Mouse (Mus musculus): ENCODE data around the gene Fbxw4. TPM values are rescaled to one million over a fixed set of nuclear protein-coding genes. Genes with fewer than 3 reads are reported as not detected.

Gene Fbxw4
- polyA plus RNA-seq, 1 experiment: 43.0 TPM

DNA sequence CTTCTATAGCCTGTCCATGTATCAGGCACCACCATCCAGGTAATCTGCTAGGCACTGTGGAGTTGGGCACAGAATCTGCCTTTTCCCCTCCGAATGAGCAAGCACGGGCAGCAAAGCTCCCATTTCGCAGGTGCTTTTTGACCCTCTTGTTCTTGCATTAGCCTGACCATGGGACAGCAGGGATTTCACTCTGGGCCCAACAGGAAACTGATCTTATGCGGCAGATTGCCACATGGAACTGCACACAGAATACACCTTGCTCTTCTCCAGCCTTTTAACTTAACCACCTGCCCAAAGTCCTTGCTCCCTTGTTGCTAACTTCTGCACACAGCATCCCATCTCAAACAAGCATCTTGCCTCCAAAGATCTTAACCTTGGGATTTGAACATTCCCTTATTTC is 26.9 kb upstream of the Fbxw4 start:
- Histone ChIP-seq H3K27me3 (replicated peaks; ENCODE audit: control insufficient read depth, insufficient read depth, low read length) (no peaks in the 10 kb centered on the region), H3K27ac (ENCODE audit: insufficient read depth, low read depth, low read length) (no peak overlapping the region), H3K4me1 (ENCODE audit: control insufficient read depth, insufficient read depth, low read length) (no peaks in the 10 kb centered on the region), H3K36me3 (ENCODE audit: control insufficient read depth, insufficient read depth, low read length) (no peaks in the 10 kb centered on the region), H3K4me3 (ENCODE audit: insufficient read depth, low read depth, low read length) (no peak overlapping the region)
- TF ChIP-seq POLR2A (IDR thresholded peaks at IDR 0.05; ENCODE audit: low read depth, low read length) (no peak), CTCF (conservative IDR thresholded peaks at IDR 0.05; ENCODE audit: insufficient read depth, insufficient read length, low read depth, low read length) (no peak)
- DNase-seq: no peak
- WGBS: 77% methylated on average over 4 of the region's 4 CpGs

DNA sequence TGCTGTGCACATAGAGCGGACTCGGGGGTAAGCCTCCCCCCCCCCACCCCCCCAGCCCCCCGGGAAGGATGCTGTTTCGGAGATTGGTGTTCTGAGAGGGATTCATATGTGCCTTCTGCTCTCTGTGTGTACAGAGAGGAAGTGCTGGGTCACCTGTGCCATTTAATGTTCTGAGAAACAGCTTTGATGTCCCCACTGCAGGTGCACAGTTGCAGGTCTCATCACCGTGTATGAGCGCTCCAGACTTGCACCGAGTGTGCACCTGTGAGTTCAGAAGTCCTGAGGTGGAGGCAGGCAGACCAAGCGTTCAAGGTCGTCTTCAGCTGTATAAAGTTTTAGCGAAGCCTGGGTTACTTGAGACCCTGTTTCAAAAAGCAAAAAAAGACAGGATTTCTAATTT is 23.6 kb upstream of the Fbxw4 start:
- Histone ChIP-seq H3K27ac (ENCODE audit: insufficient read depth, low read depth, low read length) (no peak overlapping the region), H3K4me1 (ENCODE audit: control insufficient read depth, insufficient read depth, low read length) (no peaks in the 10 kb centered on the region)
- 65% methylated on average over 10 of the region's 10 CpGs for WGBS

DNA sequence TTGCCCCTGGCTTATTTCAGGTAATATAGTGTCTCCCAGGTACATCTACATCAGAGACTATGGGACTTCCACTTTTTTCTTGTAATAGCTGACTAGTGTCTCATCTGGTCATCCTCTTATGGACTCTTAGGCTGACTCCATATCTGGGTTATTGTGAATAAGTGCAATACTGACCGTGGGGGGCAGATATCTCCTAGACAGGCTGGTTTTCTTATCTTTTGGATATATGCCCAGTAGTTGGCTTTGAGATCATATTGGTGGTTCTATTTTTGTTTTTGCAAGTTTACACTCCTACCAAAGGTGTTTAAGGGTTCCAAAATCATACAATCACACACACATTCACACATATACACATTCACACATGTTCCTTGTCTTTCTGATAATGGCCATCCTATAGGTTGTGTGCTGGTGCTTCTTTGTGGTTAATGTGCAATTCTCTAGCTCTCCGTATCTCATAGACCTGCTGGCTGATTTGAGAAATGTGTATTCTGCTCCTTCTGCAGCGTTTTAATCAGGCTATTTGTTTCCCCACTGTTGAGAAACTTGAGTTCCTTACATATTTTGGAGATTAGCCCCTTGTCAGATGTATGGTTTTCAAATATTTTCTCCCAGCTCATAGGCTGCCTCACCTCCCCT is 20.5 kb upstream of the Fbxw4 start:
- Histone ChIP-seq H3K36me3 (ENCODE audit: control insufficient read depth, insufficient read depth, low read length) (no peaks in the 10 kb centered on the region), H3K27ac (ENCODE audit: insufficient read depth, low read depth, low read length) (no peak overlapping the region), H3K4me3 (ENCODE audit: insufficient read depth, low read depth, low read length) (no peak overlapping the region), H3K4me1 (ENCODE audit: control insufficient read depth, insufficient read depth, low read length) (peaks cover 3% of the 10 kb centered on the region; the same call in 1 of the 2 replicates), H3K27me3 (replicated peaks; ENCODE audit: control insufficient read depth, insufficient read depth, low read length) (peaks cover 7% of the 10 kb centered on the region)
- TF ChIP-seq CTCF (conservative IDR thresholded peaks at IDR 0.05; ENCODE audit: insufficient read depth, insufficient read length, low read depth, low read length) (no peak), POLR2A (IDR thresholded peaks at IDR 0.05; ENCODE audit: low read depth, low read length) (no peak)
- no peak for DNase-seq
- WGBS: 67% methylated on average over 3 of the region's 3 CpGs

More for the DNA sequence above, 23.6 kb upstream of the Fbxw4 start:
- Histone ChIP-seq H3K27me3 (replicated peaks; ENCODE audit: control insufficient read depth, insufficient read depth, low read length) (no peaks in the 10 kb centered on the region), H3K36me3 (ENCODE audit: control insufficient read depth, insufficient read depth, low read length) (no peaks in the 10 kb centered on the region), H3K4me3 (ENCODE audit: insufficient read depth, low read depth, low read length) (no peak overlapping the region)
- no peak for TF ChIP-seq CTCF (conservative IDR thresholded peaks at IDR 0.05; ENCODE audit: insufficient read depth, insufficient read length, low read depth, low read length)
- no peak for TF ChIP-seq POLR2A (IDR thresholded peaks at IDR 0.05; ENCODE audit: low read depth, low read length)
- DNase-seq: no peak

DNA sequence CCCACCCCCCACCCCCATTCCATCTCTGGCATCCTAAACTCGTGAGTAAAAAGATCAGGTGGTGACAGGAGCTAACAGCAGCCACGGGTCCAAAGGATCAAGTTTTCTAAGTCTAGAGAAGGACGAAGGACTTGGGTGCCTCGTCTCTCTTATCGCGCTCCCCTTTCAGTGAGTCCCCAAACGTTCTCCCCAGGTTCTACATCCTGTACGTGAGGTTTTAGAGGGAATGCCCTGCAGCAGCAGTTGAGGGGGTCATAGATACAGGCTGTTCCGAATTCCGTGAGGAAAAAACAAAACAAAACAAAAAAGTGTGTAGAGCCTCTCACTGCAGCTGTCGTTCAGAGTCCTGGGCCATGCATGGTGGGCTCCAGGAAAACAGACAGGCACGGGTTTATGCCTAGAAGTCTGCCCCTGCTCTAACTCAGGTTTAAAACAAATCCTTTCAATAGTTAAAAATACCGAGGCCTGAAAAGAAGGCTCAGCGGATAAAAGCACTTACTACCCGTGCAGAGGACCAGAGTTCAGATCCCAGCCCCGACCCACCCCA is 16.7 kb upstream of the Fbxw4 start:
- WGBS: 21% methylated on average over 16 of the region's 16 CpGs
- no peak overlapping the region for H3K4me3 ChIP-seq (ENCODE audit: insufficient read depth, low read depth, low read length)

DNA sequence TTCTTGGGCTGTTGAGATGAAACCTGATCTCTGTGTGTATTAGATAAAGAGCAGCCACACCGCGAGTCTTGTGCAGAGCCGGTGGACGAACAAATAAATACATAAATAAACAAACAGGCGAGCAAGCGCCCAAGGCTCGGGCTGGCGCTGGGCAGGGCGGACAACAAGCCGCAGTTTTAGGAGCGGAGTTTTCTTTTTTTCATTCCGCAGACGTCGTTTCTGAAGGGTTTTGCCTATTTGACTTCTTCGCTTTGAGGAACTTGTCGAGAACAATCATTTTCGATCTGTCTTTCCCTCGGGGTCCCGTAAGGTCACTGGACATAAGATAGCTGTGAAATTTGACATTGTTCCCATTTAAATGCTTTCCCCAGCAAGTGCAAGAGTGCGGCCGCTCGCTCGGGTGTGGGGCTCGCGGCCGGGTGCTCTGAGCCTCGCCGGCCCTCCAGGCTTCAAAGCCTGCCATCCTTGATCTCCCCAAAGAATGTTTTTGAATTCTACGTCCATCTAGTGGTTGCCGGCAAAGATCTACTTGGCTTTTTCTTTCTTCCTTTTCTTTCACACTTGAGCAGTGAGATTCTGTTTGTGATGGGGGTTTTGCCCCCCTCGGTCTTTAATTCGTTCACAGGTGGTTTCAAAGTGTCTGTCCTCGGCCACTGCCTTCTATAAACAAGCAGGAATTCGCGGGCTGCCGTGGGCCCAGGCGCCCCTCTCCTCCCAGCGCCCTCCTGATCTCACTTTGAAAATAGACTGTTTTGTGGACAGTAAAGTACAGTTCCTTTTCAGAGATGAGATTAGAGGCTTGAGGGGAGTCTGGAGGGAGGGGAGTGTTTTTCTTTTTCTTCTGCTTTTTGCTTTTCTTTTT is 15.8 kb upstream of the Fbxw4 start:
- no peak overlapping the region for H3K27ac ChIP-seq (ENCODE audit: insufficient read depth, low read depth, low read length)
- DNase-seq: no peak
- no peak for TF ChIP-seq CTCF (conservative IDR thresholded peaks at IDR 0.05; ENCODE audit: insufficient read depth, insufficient read length, low read depth, low read length)
- no peak for TF ChIP-seq POLR2A (IDR thresholded peaks at IDR 0.05; ENCODE audit: low read depth, low read length)
- H3K27me3 ChIP-seq (replicated peaks; ENCODE audit: control insufficient read depth, insufficient read depth, low read length): peaks cover 8% of the 10 kb centered on the region
- peaks cover 3% of the 10 kb centered on the region; the same call in 1 of the 2 replicates for H3K4me1 ChIP-seq (ENCODE audit: control insufficient read depth, insufficient read depth, low read length)
- 7% methylated on average over 38 of the region's 38 CpGs for WGBS
- H3K4me3 ChIP-seq (ENCODE audit: insufficient read depth, low read depth, low read length): peak overlapping the region; percentile 27; the same call in 1 of the 2 replicates
- H3K36me3 ChIP-seq (ENCODE audit: control insufficient read depth, insufficient read depth, low read length): no peaks in the 10 kb centered on the region

More for the DNA sequence above, 16.7 kb upstream of the Fbxw4 start:
- peaks cover 3% of the 10 kb centered on the region; the same call in 1 of the 2 replicates for H3K4me1 ChIP-seq (ENCODE audit: control insufficient read depth, insufficient read depth, low read length)
- TF ChIP-seq POLR2A (IDR thresholded peaks at IDR 0.05; ENCODE audit: low read depth, low read length) (no peak), CTCF (conservative IDR thresholded peaks at IDR 0.05; ENCODE audit: insufficient read depth, insufficient read length, low read depth, low read length) (no peak)
- H3K27ac ChIP-seq (ENCODE audit: insufficient read depth, low read depth, low read length): no peak overlapping the region
- H3K36me3 ChIP-seq (ENCODE audit: control insufficient read depth, insufficient read depth, low read length): no peaks in the 10 kb centered on the region
- peaks cover 8% of the 10 kb centered on the region for H3K27me3 ChIP-seq (replicated peaks; ENCODE audit: control insufficient read depth, insufficient read depth, low read length)
- DNase-seq: no peak

DNA sequence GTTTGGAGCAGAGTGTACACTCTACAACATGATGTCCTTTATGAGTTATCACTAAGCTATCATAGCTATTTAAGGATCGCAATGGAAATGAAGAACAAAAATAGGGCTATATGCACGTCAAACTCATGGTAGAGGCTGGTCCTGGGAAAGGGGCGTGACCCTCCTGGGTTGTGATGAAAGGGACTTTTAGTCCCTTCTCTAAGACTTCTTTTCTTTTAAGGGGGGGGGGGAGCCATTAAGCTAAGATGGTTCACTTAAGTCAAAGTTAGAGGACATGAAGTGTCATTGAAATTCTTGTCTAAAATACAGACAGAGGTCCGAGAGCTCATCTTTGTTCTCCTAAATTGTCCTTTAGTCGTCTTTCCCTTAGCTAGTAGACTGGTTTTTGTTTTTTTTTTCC is 15.1 kb upstream of the Fbxw4 start:
- no peak overlapping the region for H3K27ac ChIP-seq (ENCODE audit: insufficient read depth, low read depth, low read length)
- TF ChIP-seq CTCF (conservative IDR thresholded peaks at IDR 0.05; ENCODE audit: insufficient read depth, insufficient read length, low read depth, low read length) (no peak), POLR2A (IDR thresholded peaks at IDR 0.05; ENCODE audit: low read depth, low read length) (no peak)
- WGBS: 71% methylated on average over 5 of the region's 5 CpGs
- peaks cover 3% of the 10 kb centered on the region; the same call in 1 of the 2 replicates for H3K4me1 ChIP-seq (ENCODE audit: control insufficient read depth, insufficient read depth, low read length)
- DNase-seq: no peak
- H3K36me3 ChIP-seq (ENCODE audit: control insufficient read depth, insufficient read depth, low read length): no peaks in the 10 kb centered on the region
- peaks cover 8% of the 10 kb centered on the region for H3K27me3 ChIP-seq (replicated peaks; ENCODE audit: control insufficient read depth, insufficient read depth, low read length)
- no peak overlapping the region for H3K4me3 ChIP-seq (ENCODE audit: insufficient read depth, low read depth, low read length)

DNA sequence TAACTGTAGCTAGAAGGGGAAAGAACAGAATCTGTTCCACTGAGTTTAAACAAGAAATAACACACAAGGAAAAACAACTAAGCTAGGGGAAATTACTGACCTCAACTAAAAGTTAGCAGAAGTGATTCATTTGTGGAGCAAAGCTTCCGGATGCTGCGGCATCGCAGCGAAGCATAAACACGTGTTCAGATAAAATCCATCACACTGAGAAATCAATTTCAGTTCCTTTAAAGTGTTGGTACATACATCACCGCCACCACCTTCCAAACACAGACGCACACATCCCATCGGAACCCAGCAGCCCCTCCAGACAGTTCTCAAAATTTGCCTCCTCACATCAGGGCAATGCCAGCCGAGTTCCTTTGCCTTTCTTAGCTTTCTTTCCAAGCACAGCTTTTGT is 12.9 kb upstream of the Fbxw4 start:
- peaks cover 8% of the 10 kb centered on the region for H3K27me3 ChIP-seq (replicated peaks; ENCODE audit: control insufficient read depth, insufficient read depth, low read length)
- peaks cover 3% of the 10 kb centered on the region; the same call in 1 of the 2 replicates for H3K4me1 ChIP-seq (ENCODE audit: control insufficient read depth, insufficient read depth, low read length)
- no peaks in the 10 kb centered on the region for H3K36me3 ChIP-seq (ENCODE audit: control insufficient read depth, insufficient read depth, low read length)
- H3K4me3 ChIP-seq (ENCODE audit: insufficient read depth, low read depth, low read length): no peak overlapping the region
- WGBS: 93% methylated on average over 9 of the region's 9 CpGs
- TF ChIP-seq CTCF (conservative IDR thresholded peaks at IDR 0.05; ENCODE audit: insufficient read depth, insufficient read length, low read depth, low read length) (no peak), POLR2A (IDR thresholded peaks at IDR 0.05; ENCODE audit: low read depth, low read length) (no peak)
- DNase-seq: no peak
- H3K27ac ChIP-seq (ENCODE audit: insufficient read depth, low read depth, low read length): no peak overlapping the region

Measured in kidney, adult 2 months (tissue).